Mouse (Mus musculus): Measurements from ENCODE around the gene Padi3. TPM values are rescaled to one million over a fixed set of nuclear protein-coding genes. Genes with fewer than 3 reads are reported as not detected.
A peak's percentile ranks its signal among the peaks of the same experiment; 100 is the strongest.

Padi3 gene
- polyA plus RNA-seq, 3 experiments from 2014 or later, result not detected

GRCm38 (mm10) chr4:140815996-140816917 is 5.8 kb upstream of the Padi3 start:
- peak; percentile 55 for ATAC-seq

- ATAC-seq, result peak; percentile 73
Measured at GRCm38 (mm10) chr4:140815496-140815895, 5.0 kb upstream of the Padi3 start.

- peak; percentile 59 for ATAC-seq
Measured at GRCm38 (mm10) chr4:140814241-140815225, 4.1 kb upstream of the Padi3 start.

GRCm38 (mm10) chr4:140813358-140814185 is 3.1 kb upstream of the Padi3 start:
- no peak for ATAC-seq

GRCm38 (mm10) chr4:140812609-140813008 is 2.2 kb upstream of the Padi3 start:
- ATAC-seq, result no peak

GRCm38 (mm10) chr4:140812191-140812590 is 1.7 kb upstream of the Padi3 start:
- no peak for ATAC-seq

- ATAC-seq, result no peak
Measured at GRCm38 (mm10) chr4:140809118-140809517, 1.3 kb downstream of the Padi3 start.

- no peak for ATAC-seq
Measured at GRCm38 (mm10) chr4:140804601-140805000, 5.8 kb downstream of the Padi3 start.

GRCm38 (mm10) chr4:140801364-140801763 is 9.1 kb downstream of the Padi3 start:
- no peak for ATAC-seq

GRCm38 (mm10) chr4:140796786-140797185 is 13.7 kb downstream of the Padi3 start:
- no peak for ATAC-seq

GRCm38 (mm10) chr4:140794678-140795077 is 15.8 kb downstream of the Padi3 start:
- ATAC-seq, result no peak

GRCm38 (mm10) chr4:140793795-140794194 is 16.7 kb downstream of the Padi3 start:
- ATAC-seq, result no peak

GRCm38 (mm10) chr4:140792584-140792983 is 17.9 kb downstream of the Padi3 start:
- no peak for ATAC-seq

- no peak for ATAC-seq
Measured at GRCm38 (mm10) chr4:140791071-140791470, 19.4 kb downstream of the Padi3 start.

- ATAC-seq, result no peak
Measured at GRCm38 (mm10) chr4:140789983-140790382, 20.5 kb downstream of the Padi3 start.

- peak; percentile 50 for ATAC-seq
Measured at GRCm38 (mm10) chr4:140788983-140789382, 21.5 kb downstream of the Padi3 start.

- ATAC-seq, result no peak
Measured at GRCm38 (mm10) chr4:140788264-140788663, 22.2 kb downstream of the Padi3 start.

- no peak for ATAC-seq
Measured at GRCm38 (mm10) chr4:140787414-140787813, 23.0 kb downstream of the Padi3 start.

GRCm38 (mm10) chr4:140785217-140785616 is 25.2 kb downstream of the Padi3 start:
- ATAC-seq, result no peak

GRCm38 (mm10) chr4:140784292-140784945 is 26.0 kb downstream of the Padi3 start:
- no peak for ATAC-seq

GRCm38 (mm10) chr4:140782821-140783220 is 27.6 kb downstream of the Padi3 start:
- no peak for ATAC-seq

GRCm38 (mm10) chr4:140780507-140780906 is 29.9 kb downstream of the Padi3 start:
- ATAC-seq, result no peak

All from inflammation-experienced regulatory T-cells, adult 6 months (primary cell).